Mouse (Mus musculus) heart, postnatal 0 days (tissue): ENCODE data around the gene Fry. TPM values are rescaled to one million over a fixed set of nuclear protein-coding genes. Genes with fewer than 3 reads are reported as not detected.
A peak's percentile ranks its signal among the peaks of the same experiment; 100 is the strongest.

Experiments used
- ATAC-seq: fragments of 200-750 bp; cut with Nextera tagmentation; 2 replicates; pipeline ENCODE4 v1.8.0; 2017; ENCODE audit warnings: low read depth, moderate number of reproducible peaks, moderate library complexity; ENCODE audit not compliant: insufficient read depth
- DNase-seq: peaks from one replicate; pipeline ENCODE4 v3.0.0-alpha.2; 2016; ENCODE audit warnings: low spot score
- H3K27ac ChIP-seq: fragments of 300-500 bp; sonication (generic); 2 replicates; pipeline ENCODE4 v1.5.1; 2014; ENCODE audit warnings: low read depth, mild to moderate bottlenecking
- H3K27me3 ChIP-seq: fragments of 300-500 bp; sonication (generic); 2 replicates; pipeline ENCODE4 v1.6.1; 2014; ENCODE audit warnings: low read length, mixed read lengths; ENCODE audit not compliant: control insufficient read depth, insufficient read depth
- H3K36me3 ChIP-seq: fragments of 300-500 bp; sonication (generic); replicated peaks from 2 replicates; pipeline ENCODE4 v1.6.1; 2014; ENCODE audit warnings: low read length, mixed read lengths; ENCODE audit not compliant: control insufficient read depth, insufficient read depth
- H3K4me1 ChIP-seq: fragments of 300-500 bp; sonication (generic); 2 replicates; pipeline ENCODE4 v1.6.1; 2014; ENCODE audit warnings: antibody characterized with exemption; ENCODE audit not compliant: control insufficient read depth, insufficient read depth
- H3K4me2 ChIP-seq: fragments of 300-500 bp; sonication (generic); 2 replicates; pipeline ENCODE4 v1.6.1; 2014; ENCODE audit warnings: low read depth, mild to moderate bottlenecking, low read length, moderate library complexity
- H3K4me3 ChIP-seq: fragments of 300-500 bp; sonication (generic); 2 replicates; pipeline ENCODE4 v1.5.1; 2014; ENCODE audit warnings: low read depth, low read length
- H3K9ac ChIP-seq: fragments of 300-500 bp; sonication (generic); replicated peaks from 2 replicates; pipeline ENCODE4 v1.6.1; 2014; ENCODE audit warnings: low read depth, low read length, mixed read lengths
- H3K9me3 ChIP-seq: fragments of 300-500 bp; sonication (generic); replicated peaks from 2 replicates; pipeline ENCODE4 v1.6.1; 2016; ENCODE audit warnings: low read length; ENCODE audit not compliant: control insufficient read depth
- CTCF ChIP-seq: IDR thresholded peaks from 2 replicates; pipeline ENCODE4 v1.5.1; 2016; ENCODE audit warnings: antibody characterized with exemption, control low read depth, low read depth
- EP300 ChIP-seq: IDR thresholded peaks from 2 replicates; pipeline ENCODE4 v1.6.1; 2016; ENCODE audit warnings: antibody characterized with exemption, low read depth
- WGBS: fragments of 180-500 bp; shearing (Covaris S2); extraction: QIAGEN DNeasy Blood & Tissue Kit; methylation state at CpG from one replicate; pipeline ENCODE4 v1.1.7; 2014; 5-methylcytosine and 5-hydroxymethylcytosine counted together
- polyA plus RNA-seq: library from polyadenylated mRNA; unstranded; fragments of >200 nt; fragmentation: Nextera tagmentation; extraction: Ambion mirVana; gene quantifications from 2 replicates; pipeline ENCODE4 v1.2.1, GENCODE M21; 2015
- total RNA-seq: library from RNA; depleted of rRNA; stranded (reverse); fragments of >200 nt; gene quantifications from 2 replicates; pipeline ENCODE4 v1.2.3, GENCODE M21; 2014; ENCODE audit warnings: low replicate concordance

The Fry gene
- total and polyA plus RNA-seq, 2 experiments from 2014 or later: 31.8 to 124 TPM

GRCm38 (mm10) chr5:150294306-150294705, 175.9 kb downstream of the Fry start:
- H3K4me1 ChIP-seq: peaks cover 29% of the 10 kb centered on the region
- H3K4me3 ChIP-seq: no peak overlapping the region
- H3K9me3 ChIP-seq: no peaks in the 10 kb centered on the region
- peak; percentile 47 for ATAC-seq
- H3K27me3 ChIP-seq: no peaks in the 10 kb centered on the region
- WGBS: 22% methylated on average over 11 of the region's 11 CpGs
- peak overlapping the region; percentile 97 for H3K27ac ChIP-seq
- peak overlapping the region; percentile 59; the same call in 1 of the 2 replicates for H3K4me2 ChIP-seq
- 0 out of 2 replicates have a peak overlapping the region, but pooled peaks have one; percentile 55 for H3K9ac ChIP-seq
- TF ChIP-seq EP300 (peak; percentile 20; the same call in 1 of the 2 replicates), CTCF (no peak)
- peak; percentile 74 for DNase-seq
- no peaks in the 10 kb centered on the region for H3K36me3 ChIP-seq

- H3K9me3 ChIP-seq: no peaks in the 10 kb centered on the region
- peak overlapping the region; percentile 36 for H3K4me3 ChIP-seq
- no peaks in the 10 kb centered on the region for H3K27me3 ChIP-seq
- TF ChIP-seq CTCF: no peak
- TF ChIP-seq EP300: no peak
- peak; percentile 93 for ATAC-seq
- H3K4me1 ChIP-seq: peaks cover 29% of the 10 kb centered on the region
- H3K4me2 ChIP-seq: peak overlapping the region; percentile 59
- peak overlapping the region; percentile 55 for H3K9ac ChIP-seq
- peak overlapping the region; percentile 97 for H3K27ac ChIP-seq
- H3K36me3 ChIP-seq: no peaks in the 10 kb centered on the region
- 22% methylated on average over 11 of the region's 11 CpGs for WGBS
- DNase-seq: peak; percentile 86
Observed at GRCm38 (mm10) chr5:150295096-150295495, 176.7 kb downstream of the Fry start.

- Histone ChIP-seq H3K4me2 (no peak overlapping the region), H3K27ac (peak overlapping the region; percentile 21; the same call in 1 of the 2 replicates), H3K4me3 (no peak overlapping the region), H3K9ac (no peak overlapping the region), H3K36me3 (no peaks in the 10 kb centered on the region), H3K9me3 (no peaks in the 10 kb centered on the region), H3K4me1 (peaks cover 26% of the 10 kb centered on the region), H3K27me3 (no peaks in the 10 kb centered on the region)
- no peak for TF ChIP-seq EP300
- DNase-seq (no peak), ATAC-seq (no peak)
- 65% methylated on average over 6 of the region's 6 CpGs for WGBS
Observed at GRCm38 (mm10) chr5:150298969-150299368, 180.5 kb downstream of the Fry start.

GRCm38 (mm10) chr5:150302123-150302522, 183.7 kb downstream of the Fry start:
- DNase-seq (no peak), ATAC-seq (no peak)
- peaks cover 4% of the 10 kb centered on the region; the same call in 1 of the 2 replicates for H3K36me3 ChIP-seq
- no peak for TF ChIP-seq CTCF
- TF ChIP-seq EP300: no peak
- peaks cover 15% of the 10 kb centered on the region for H3K4me1 ChIP-seq
- H3K27me3 ChIP-seq: no peaks in the 10 kb centered on the region
- no peaks in the 10 kb centered on the region for H3K9me3 ChIP-seq
- H3K27ac ChIP-seq: no peak overlapping the region
- WGBS: 78% methylated on average over 2 of the region's 2 CpGs
- H3K4me2 ChIP-seq: no peak overlapping the region
- H3K4me3 ChIP-seq: no peak overlapping the region
- no peak overlapping the region for H3K9ac ChIP-seq

- Histone ChIP-seq H3K9ac (no peak overlapping the region), H3K36me3 (peaks cover 4% of the 10 kb centered on the region; the same call in 1 of the 2 replicates), H3K4me3 (no peak overlapping the region), H3K27me3 (no peaks in the 10 kb centered on the region), H3K27ac (no peak overlapping the region), H3K9me3 (no peaks in the 10 kb centered on the region), H3K4me1 (peaks cover 15% of the 10 kb centered on the region), H3K4me2 (no peak overlapping the region)
- TF ChIP-seq CTCF (no peak), EP300 (no peak)
- DNase-seq (no peak), ATAC-seq (no peak)
- 36% methylated on average over 5 of the region's 5 CpGs for WGBS
Observed at GRCm38 (mm10) chr5:150302996-150303395, 184.6 kb downstream of the Fry start.

- 73% methylated on average over 5 of the region's 5 CpGs for WGBS
- TF ChIP-seq CTCF (no peak), EP300 (no peak)
- H3K4me1 ChIP-seq: peaks cover 7% of the 10 kb centered on the region; the same call in 1 of the 2 replicates
- no peak overlapping the region for H3K4me3 ChIP-seq
- no peaks in the 10 kb centered on the region for H3K27me3 ChIP-seq
- no peak overlapping the region for H3K4me2 ChIP-seq
- peaks cover 28% of the 10 kb centered on the region for H3K36me3 ChIP-seq
- no peak for DNase-seq
- H3K9me3 ChIP-seq: 0 out of 2 replicates have a peak, but pooled peaks cover 4% of the 10 kb centered on the region
- no peak overlapping the region for H3K27ac ChIP-seq
- H3K9ac ChIP-seq: no peak overlapping the region
- ATAC-seq: no peak
Observed at GRCm38 (mm10) chr5:150306497-150306896, 188.1 kb downstream of the Fry start.
